Mouse (Mus musculus) midbrain, embryonic 13.5 days (tissue): ENCODE data around the gene Tmem242. TPM values are rescaled to one million over a fixed set of nuclear protein-coding genes. Genes with fewer than 3 reads are reported as not detected.

Source experiments
- ATAC-seq: fragments of 200-750 bp; cut with Nextera tagmentation; 2 replicates; pipeline ENCODE4 v1.8.0; 2017; ENCODE audit warnings: mild to moderate bottlenecking, moderate TSS enrichment, moderate library complexity
- H3K27ac ChIP-seq: fragments of 300-500 bp; sonication (generic); 2 replicates; pipeline ENCODE4 v1.5.1; 2015; ENCODE audit warnings: inconsistent platforms, mild to moderate bottlenecking, moderate library complexity
- H3K27me3 ChIP-seq: fragments of 300-500 bp; sonication (generic); 2 replicates; pipeline ENCODE4 v1.6.1; 2015; ENCODE audit warnings: mild to moderate bottlenecking, inconsistent platforms
- H3K36me3 ChIP-seq: fragments of 300-500 bp; sonication (generic); 2 replicates; pipeline ENCODE4 v1.6.1; 2015; ENCODE audit warnings: mild to moderate bottlenecking, inconsistent platforms
- H3K4me1 ChIP-seq: fragments of 300-500 bp; sonication (generic); replicated peaks from 2 replicates; pipeline ENCODE4 v1.6.1; 2015; ENCODE audit warnings: inconsistent platforms
- H3K4me2 ChIP-seq: fragments of 300-500 bp; sonication (generic); replicated peaks from 2 replicates; pipeline ENCODE4 v1.6.1; 2015; ENCODE audit warnings: moderate library complexity, mild to moderate bottlenecking, inconsistent platforms
- H3K4me3 ChIP-seq: fragments of 300-500 bp; sonication (generic); replicated peaks from 2 replicates; pipeline ENCODE4 v1.5.1; 2015; ENCODE audit warnings: mild to moderate bottlenecking, inconsistent platforms
- H3K9ac ChIP-seq: fragments of 300-500 bp; sonication (generic); replicated peaks from 2 replicates; pipeline ENCODE4 v1.6.1; 2015; ENCODE audit warnings: mild to moderate bottlenecking, inconsistent platforms
- H3K9me3 ChIP-seq: fragments of 300-500 bp; sonication (generic); 2 replicates; pipeline ENCODE4 v1.6.1; 2016; ENCODE audit warnings: mild to moderate bottlenecking, inconsistent platforms
- WGBS: fragments of 180-500 bp; shearing (Covaris S2); methylation state at CpG from one replicate; pipeline ENCODE4 v1.1.7; 2015; 5-methylcytosine and 5-hydroxymethylcytosine counted together
- polyA plus RNA-seq: library from polyadenylated mRNA; unstranded; fragments of >200 nt; fragmentation: Nextera tagmentation; extraction: Ambion mirVana; gene quantifications from 2 replicates; pipeline ENCODE4 v1.2.1, GENCODE M21; 2015

Tmem242 gene
- polyA plus RNA-seq, 1 experiment from 2014 or later = 109 TPM

- Histone ChIP-seq H3K27ac (no peak overlapping the region), H3K9ac (no peak overlapping the region), H3K4me3 (no peak overlapping the region), H3K36me3 (peaks cover 31% of the 10 kb centered on the region), H3K27me3 (no peaks in the 10 kb centered on the region), H3K4me2 (no peak overlapping the region), H3K4me1 (no peaks in the 10 kb centered on the region), H3K9me3 (no peaks in the 10 kb centered on the region)
- 94% methylated on average over 13 of the region's 13 CpGs for WGBS
- no peak for ATAC-seq
These were observed 26.7 kb downstream of the Tmem242 start for GRCm38 (mm10) chr17:5413350-5413749.

- 93% methylated on average over 7 of the region's 7 CpGs for WGBS
- no peak for ATAC-seq
- no peaks in the 10 kb centered on the region for H3K27me3 ChIP-seq
- no peak overlapping the region for H3K4me3 ChIP-seq
- no peaks in the 10 kb centered on the region for H3K4me1 ChIP-seq
- no peak overlapping the region for H3K4me2 ChIP-seq
- no peaks in the 10 kb centered on the region for H3K9me3 ChIP-seq
- no peak overlapping the region for H3K9ac ChIP-seq
- peaks cover 25% of the 10 kb centered on the region for H3K36me3 ChIP-seq
- no peak overlapping the region for H3K27ac ChIP-seq
These were observed 27.3 kb downstream of the Tmem242 start for GRCm38 (mm10) chr17:5412740-5413139.

GRCm38 (mm10) chr17:5412301-5412700 lies 27.8 kb downstream of the Tmem242 start:
- WGBS = 95% methylated on average over 8 of the region's 8 CpGs
- no peak for ATAC-seq

GRCm38 (mm10) chr17:5411205-5411604 lies 28.9 kb downstream of the Tmem242 start:
- Histone ChIP-seq H3K4me2 (no peak overlapping the region), H3K27ac (no peak overlapping the region), H3K9ac (no peak overlapping the region), H3K36me3 (peaks cover 19% of the 10 kb centered on the region), H3K9me3 (no peaks in the 10 kb centered on the region), H3K27me3 (no peaks in the 10 kb centered on the region), H3K4me3 (no peak overlapping the region), H3K4me1 (peaks cover 2% of the 10 kb centered on the region; the same call in 1 of the 2 replicates)
- WGBS = 96% methylated on average over 17 of the region's 17 CpGs
- ATAC-seq = no peak

More at GRCm38 (mm10) chr17:5412301-5412700, 27.8 kb downstream of the Tmem242 start:
- Histone ChIP-seq H3K9me3 (no peaks in the 10 kb centered on the region), H3K9ac (no peak overlapping the region), H3K4me2 (no peak overlapping the region), H3K27ac (no peak overlapping the region), H3K4me1 (no peaks in the 10 kb centered on the region), H3K36me3 (peaks cover 21% of the 10 kb centered on the region), H3K27me3 (no peaks in the 10 kb centered on the region), H3K4me3 (no peak overlapping the region)

GRCm38 (mm10) chr17:5410336-5410735 lies 29.7 kb downstream of the Tmem242 start:
- Histone ChIP-seq H3K4me3 (no peak overlapping the region), H3K36me3 (peaks cover 19% of the 10 kb centered on the region), H3K4me1 (peaks cover 2% of the 10 kb centered on the region; the same call in 1 of the 2 replicates), H3K27ac (no peak overlapping the region), H3K4me2 (no peak overlapping the region), H3K9ac (no peak overlapping the region), H3K27me3 (peaks cover 6% of the 10 kb centered on the region), H3K9me3 (no peaks in the 10 kb centered on the region)
- ATAC-seq = no peak
- WGBS = 86% methylated on average over 4 of the region's 4 CpGs

- Histone ChIP-seq H3K4me2 (no peak overlapping the region), H3K4me1 (peaks cover 8% of the 10 kb centered on the region; the same call in 1 of the 2 replicates), H3K9me3 (no peaks in the 10 kb centered on the region), H3K36me3 (peaks cover 14% of the 10 kb centered on the region), H3K27ac (no peak overlapping the region), H3K27me3 (peaks cover 30% of the 10 kb centered on the region), H3K9ac (no peak overlapping the region), H3K4me3 (no peak overlapping the region)
- no peak for ATAC-seq
- 63% methylated on average over 6 of the region's 6 CpGs for WGBS
These were observed 33.0 kb downstream of the Tmem242 start for GRCm38 (mm10) chr17:5407030-5407429.

- 36% methylated on average over 10 of the region's 10 CpGs for WGBS
These were observed 33.5 kb downstream of the Tmem242 start for GRCm38 (mm10) chr17:5406566-5406965.

GRCm38 (mm10) chr17:5403885-5404284 lies 36.2 kb downstream of the Tmem242 start:
- 87% methylated on average over 6 of the region's 6 CpGs for WGBS
- H3K9me3 ChIP-seq = no peaks in the 10 kb centered on the region
- no peak for ATAC-seq
- H3K9ac ChIP-seq = no peak overlapping the region
- H3K4me3 ChIP-seq = no peak overlapping the region
- H3K27me3 ChIP-seq = peaks cover 43% of the 10 kb centered on the region
- peaks cover 10% of the 10 kb centered on the region; the same call in 1 of the 2 replicates for H3K4me1 ChIP-seq
- no peaks in the 10 kb centered on the region for H3K36me3 ChIP-seq
- no peak overlapping the region for H3K4me2 ChIP-seq
- H3K27ac ChIP-seq = no peak overlapping the region

More at GRCm38 (mm10) chr17:5406566-5406965, 33.5 kb downstream of the Tmem242 start:
- peaks cover 10% of the 10 kb centered on the region; the same call in 1 of the 2 replicates for H3K4me1 ChIP-seq
- ATAC-seq = no peak
- H3K27ac ChIP-seq = no peak overlapping the region
- no peak overlapping the region for H3K4me2 ChIP-seq
- peaks cover 30% of the 10 kb centered on the region for H3K27me3 ChIP-seq
- H3K4me3 ChIP-seq = no peak overlapping the region
- H3K9me3 ChIP-seq = no peaks in the 10 kb centered on the region
- H3K9ac ChIP-seq = no peak overlapping the region
- H3K36me3 ChIP-seq = peaks cover 14% of the 10 kb centered on the region

GRCm38 (mm10) chr17:5402624-5403023 lies 37.4 kb downstream of the Tmem242 start:
- WGBS = 27% methylated on average over 8 of the region's 8 CpGs
- Histone ChIP-seq H3K4me3 (no peak overlapping the region), H3K4me1 (peaks cover 11% of the 10 kb centered on the region; the same call in 1 of the 2 replicates), H3K27ac (no peak overlapping the region), H3K4me2 (peak overlapping the region; percentile 30; the same call in 1 of the 2 replicates), H3K36me3 (no peaks in the 10 kb centered on the region), H3K9me3 (no peaks in the 10 kb centered on the region), H3K9ac (no peak overlapping the region), H3K27me3 (peaks cover 50% of the 10 kb centered on the region)
- peak; percentile 67 for ATAC-seq

GRCm38 (mm10) chr17:5402069-5402468 lies 38.0 kb downstream of the Tmem242 start:
- Histone ChIP-seq H3K4me1 (peaks cover 15% of the 10 kb centered on the region; the same call in 1 of the 2 replicates), H3K4me2 (peak overlapping the region; percentile 30), H3K9ac (no peak overlapping the region), H3K36me3 (no peaks in the 10 kb centered on the region), H3K27ac (no peak overlapping the region), H3K27me3 (peaks cover 50% of the 10 kb centered on the region), H3K4me3 (no peak overlapping the region), H3K9me3 (no peaks in the 10 kb centered on the region)
- 6% methylated on average over 9 of the region's 9 CpGs for WGBS
- 0 out of 2 replicates have a peak, but pooled peaks have one; percentile 39 for ATAC-seq

- no peaks in the 10 kb centered on the region for H3K36me3 ChIP-seq
- no peak for ATAC-seq
- H3K9me3 ChIP-seq = no peaks in the 10 kb centered on the region
- peaks cover 50% of the 10 kb centered on the region for H3K27me3 ChIP-seq
- no peak overlapping the region for H3K27ac ChIP-seq
- H3K9ac ChIP-seq = no peak overlapping the region
- 93% methylated on average over 10 of the region's 10 CpGs for WGBS
- H3K4me1 ChIP-seq = peaks cover 13% of the 10 kb centered on the region; the same call in 1 of the 2 replicates
- no peak overlapping the region for H3K4me2 ChIP-seq
- no peak overlapping the region for H3K4me3 ChIP-seq
These were observed 38.8 kb downstream of the Tmem242 start for GRCm38 (mm10) chr17:5401288-5401687.

- Histone ChIP-seq H3K4me3 (no peak overlapping the region), H3K4me1 (peaks cover 13% of the 10 kb centered on the region; the same call in 1 of the 2 replicates), H3K36me3 (no peaks in the 10 kb centered on the region), H3K9me3 (no peaks in the 10 kb centered on the region), H3K27me3 (peaks cover 47% of the 10 kb centered on the region), H3K4me2 (no peak overlapping the region), H3K27ac (no peak overlapping the region), H3K9ac (no peak overlapping the region)
- no peak for ATAC-seq
- 82% methylated on average over 14 of the region's 14 CpGs for WGBS
These were observed 39.5 kb downstream of the Tmem242 start for GRCm38 (mm10) chr17:5400435-5401090.
